Mouse (Mus musculus) neural tube, embryonic 11.5 days (tissue): ENCODE results near the gene Dbh. TPM values are rescaled to one million over a fixed set of nuclear protein-coding genes. Genes with fewer than 3 reads are reported as not detected.

Experiments used
- ATAC-seq: fragments of 200-750 bp; cut with Nextera tagmentation; 2 replicates; pipeline ENCODE4 v1.8.0; 2017; ENCODE audit warnings: moderate number of reproducible peaks, mild to moderate bottlenecking, moderate TSS enrichment, moderate library complexity; ENCODE audit not compliant: insufficient read depth, low FRiP score, low TSS enrichment
- DNase-seq: peaks from one replicate; pipeline ENCODE4 v3.0.0-alpha.2; 2015; ENCODE audit warnings: low spot score
- H3K27ac ChIP-seq: fragments of 300-500 bp; sonication (generic); 2 replicates; pipeline ENCODE4 v1.5.1; 2014; ENCODE audit warnings: low read depth, mild to moderate bottlenecking, low read length
- H3K27me3 ChIP-seq: fragments of 300-500 bp; sonication (generic); 2 replicates; pipeline ENCODE4 v1.6.1; 2014; ENCODE audit warnings: mild to moderate bottlenecking, low read length, mixed read lengths; ENCODE audit not compliant: control insufficient read depth, insufficient read depth
- H3K36me3 ChIP-seq: fragments of 300-500 bp; sonication (generic); 2 replicates; pipeline ENCODE4 v1.6.1; 2014; ENCODE audit warnings: mild to moderate bottlenecking, low read length, moderate library complexity, mixed read lengths; ENCODE audit not compliant: control insufficient read depth, insufficient read depth
- H3K4me1 ChIP-seq: fragments of 300-500 bp; sonication (generic); 2 replicates; pipeline ENCODE4 v1.6.1; 2014; ENCODE audit warnings: low read length, mixed read lengths; ENCODE audit not compliant: control insufficient read depth, insufficient read depth
- H3K4me2 ChIP-seq: fragments of 300-500 bp; sonication (generic); 2 replicates; pipeline ENCODE4 v1.6.1; 2014; ENCODE audit warnings: low read depth, mild to moderate bottlenecking, moderate library complexity
- H3K4me3 ChIP-seq: fragments of 300-500 bp; sonication (generic); 2 replicates; pipeline ENCODE4 v1.5.1; 2014; ENCODE audit warnings: low read depth, low read length
- H3K9ac ChIP-seq: fragments of 300-500 bp; sonication (generic); 2 replicates; pipeline ENCODE4 v1.6.1; 2014; ENCODE audit warnings: mild to moderate bottlenecking, low read length
- H3K9me3 ChIP-seq: fragments of 300-500 bp; sonication (generic); 2 replicates; pipeline ENCODE4 v1.6.1; 2016; ENCODE audit warnings: low read length; ENCODE audit not compliant: control insufficient read depth
- WGBS: fragments of 180-500 bp; shearing (Covaris S2); extraction: QIAGEN DNeasy Blood & Tissue Kit; methylation state at CpG from one replicate; pipeline ENCODE4 v1.1.7; 2014; 5-methylcytosine and 5-hydroxymethylcytosine counted together
- polyA plus RNA-seq: library from polyadenylated mRNA; unstranded; fragments of >200 nt; fragmentation: Nextera tagmentation; extraction: Ambion mirVana; gene quantifications from 2 replicates; pipeline ENCODE4 v1.2.1, GENCODE M21; 2014

The Dbh gene
- 1.6 and 1.9 TPM in 2 replicates for polyA plus RNA-seq

- Histone ChIP-seq H3K4me2 (no peak within 1 kb of the TSS), H3K4me3 (no peak within 1 kb of the TSS), H3K9ac (no peak within 1 kb of the TSS), H3K36me3 (no peaks in the 10 kb centered on the region), H3K27me3 (no peaks in the 10 kb centered on the region), H3K9me3 (no peaks in the 10 kb centered on the region), H3K4me1 (no peaks in the 10 kb centered on the region), H3K27ac (no peak within 1 kb of the TSS)
- 80% methylated on average over 12 of the region's 12 CpGs for WGBS
- ATAC-seq (no peak), DNase-seq (no peak)
Measured at GRCm38 (mm10) chr2:27164796-27165590, at the start of gene Dbh. Gene Dbh (plus strand): TSS chr2:27165233.

- Histone ChIP-seq H3K9me3 (no peaks in the 10 kb centered on the region), H3K27ac (no peak overlapping the region), H3K36me3 (no peaks in the 10 kb centered on the region), H3K4me3 (no peak overlapping the region), H3K4me1 (peaks cover 13% of the 10 kb centered on the region), H3K27me3 (no peaks in the 10 kb centered on the region), H3K9ac (no peak overlapping the region), H3K4me2 (no peak overlapping the region)
- 54% methylated on average over 4 of the region's 4 CpGs for WGBS
- DNase-seq (no peak), ATAC-seq (no peak)
Measured at GRCm38 (mm10) chr2:27118452-27118851, 46.6 kb upstream of the Dbh start.

GRCm38 (mm10) chr2:27119766-27120165 lies 45.3 kb upstream of the Dbh start:
- Histone ChIP-seq H3K4me3 (no peak overlapping the region), H3K4me1 (peaks cover 13% of the 10 kb centered on the region), H3K27me3 (no peaks in the 10 kb centered on the region), H3K4me2 (no peak overlapping the region), H3K36me3 (no peaks in the 10 kb centered on the region), H3K27ac (no peak overlapping the region), H3K9ac (no peak overlapping the region), H3K9me3 (no peaks in the 10 kb centered on the region)
- no peak for DNase-seq
- WGBS: 81% methylated on average over 2 of the region's 2 CpGs
- ATAC-seq: no peak

DNA sequence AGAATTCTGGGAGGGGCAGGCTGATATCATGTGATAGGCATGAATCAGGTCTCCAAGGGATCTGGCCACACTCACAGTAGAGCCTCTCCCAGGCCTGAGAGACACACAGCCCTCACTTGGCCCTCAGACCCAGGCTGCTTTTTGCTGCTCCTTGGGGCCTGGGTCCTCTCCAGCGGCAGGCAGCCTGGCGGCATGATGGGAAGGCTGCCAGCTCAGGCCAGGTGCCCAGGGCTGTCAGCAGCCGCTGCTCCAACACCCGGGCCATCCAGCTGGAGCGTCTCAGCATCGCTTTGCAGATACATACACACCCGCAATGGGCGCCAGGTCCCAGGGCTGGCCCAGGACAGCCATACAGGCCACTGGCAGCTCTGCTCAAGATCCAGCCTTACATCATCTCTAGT lies 44.8 kb upstream of the Dbh start:
- 92% methylated on average over 8 of the region's 8 CpGs for WGBS
- H3K36me3 ChIP-seq: no peaks in the 10 kb centered on the region
- H3K9me3 ChIP-seq: no peaks in the 10 kb centered on the region
- no peak overlapping the region for H3K9ac ChIP-seq
- no peak overlapping the region for H3K27ac ChIP-seq
- H3K4me1 ChIP-seq: peaks cover 13% of the 10 kb centered on the region
- ATAC-seq: no peak
- H3K4me3 ChIP-seq: no peak overlapping the region
- no peak overlapping the region for H3K4me2 ChIP-seq
- H3K27me3 ChIP-seq: no peaks in the 10 kb centered on the region
- DNase-seq: no peak

GRCm38 (mm10) chr2:27121626-27122355 lies 43.2 kb upstream of the Dbh start:
- no peak overlapping the region for H3K9ac ChIP-seq
- H3K4me1 ChIP-seq: peaks cover 13% of the 10 kb centered on the region
- 9% methylated on average over 9 of the region's 9 CpGs for WGBS
- no peak overlapping the region for H3K4me2 ChIP-seq
- no peaks in the 10 kb centered on the region for H3K27me3 ChIP-seq
- no peaks in the 10 kb centered on the region for H3K9me3 ChIP-seq
- no peak overlapping the region for H3K27ac ChIP-seq
- no peaks in the 10 kb centered on the region for H3K36me3 ChIP-seq
- DNase-seq (peak; percentile 60), ATAC-seq (no peak)
- no peak overlapping the region for H3K4me3 ChIP-seq

DNA sequence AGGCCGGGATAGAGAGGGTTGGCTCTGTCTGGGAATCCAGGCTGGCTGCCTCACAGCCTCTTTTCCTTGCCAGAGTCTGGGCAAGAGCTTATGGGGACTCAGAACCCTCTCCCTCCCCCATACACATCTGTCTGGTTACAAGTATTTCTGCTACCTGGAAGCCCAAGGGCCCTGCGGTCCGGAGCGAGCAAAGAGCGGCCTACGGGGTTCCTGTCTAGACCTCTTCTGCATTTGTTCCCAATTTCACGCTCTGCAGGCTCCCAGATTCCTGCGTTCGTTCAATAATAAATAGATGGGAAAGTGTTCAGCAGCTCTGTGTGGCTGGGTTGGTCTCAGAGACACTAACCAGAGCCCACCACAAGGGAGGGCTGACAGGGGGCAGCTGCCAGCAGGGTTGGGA lies 42.5 kb upstream of the Dbh start:
- H3K36me3 ChIP-seq: no peaks in the 10 kb centered on the region
- WGBS: 30% methylated on average over 9 of the region's 9 CpGs
- H3K27ac ChIP-seq: no peak overlapping the region
- no peaks in the 10 kb centered on the region for H3K27me3 ChIP-seq
- H3K4me3 ChIP-seq: no peak overlapping the region
- no peak for ATAC-seq
- H3K9ac ChIP-seq: no peak overlapping the region
- H3K4me1 ChIP-seq: peaks cover 13% of the 10 kb centered on the region
- no peaks in the 10 kb centered on the region for H3K9me3 ChIP-seq
- DNase-seq: peak; percentile 51
- no peak overlapping the region for H3K4me2 ChIP-seq

DNA sequence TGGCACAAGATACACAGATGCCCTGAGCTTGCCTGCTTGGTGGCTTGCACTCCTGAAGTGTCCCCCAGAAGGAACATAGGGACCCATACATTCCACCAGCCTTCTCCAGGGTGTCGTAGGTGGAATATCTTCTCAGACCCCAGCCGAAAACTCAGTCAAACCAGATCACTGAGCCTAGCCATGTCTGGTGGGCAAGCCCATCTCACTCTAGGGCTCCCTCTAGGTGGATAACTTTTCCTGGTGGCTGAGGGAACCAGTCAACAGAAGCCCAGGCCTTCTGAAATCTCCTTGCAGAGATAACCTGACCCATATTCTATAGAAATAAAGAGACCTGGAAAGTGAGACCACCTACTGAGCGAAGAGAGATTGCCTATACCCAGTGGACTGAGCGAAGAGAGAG lies 41.9 kb upstream of the Dbh start:
- Histone ChIP-seq H3K9me3 (no peaks in the 10 kb centered on the region), H3K4me2 (no peak overlapping the region), H3K4me3 (no peak overlapping the region), H3K9ac (no peak overlapping the region), H3K36me3 (no peaks in the 10 kb centered on the region), H3K27ac (no peak overlapping the region), H3K27me3 (no peaks in the 10 kb centered on the region), H3K4me1 (peaks cover 13% of the 10 kb centered on the region)
- DNase-seq: no peak
- ATAC-seq: no peak
- 78% methylated on average over 4 of the region's 4 CpGs for WGBS

DNA sequence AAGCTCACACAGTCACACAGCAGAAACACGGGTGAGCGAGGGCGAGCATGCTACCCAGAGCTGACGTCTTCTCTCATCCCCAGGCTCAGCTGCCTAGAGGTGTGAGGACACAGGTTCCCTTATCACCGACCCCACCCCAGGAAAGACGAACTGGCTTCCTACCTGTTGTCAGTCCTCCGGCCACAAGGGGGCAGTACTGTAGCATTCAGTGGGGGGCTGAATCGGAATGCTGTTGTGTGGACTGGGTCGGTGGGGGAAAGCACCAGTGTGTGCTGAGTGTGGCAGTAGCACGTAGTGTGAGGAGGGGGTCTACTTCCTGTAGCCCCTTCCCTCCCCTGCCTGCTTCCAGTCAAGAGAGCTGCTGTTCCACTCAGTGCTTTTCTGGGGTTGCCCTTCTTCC lies 39.1 kb upstream of the Dbh start:
- Histone ChIP-seq H3K4me1 (peaks cover 13% of the 10 kb centered on the region), H3K4me3 (no peak overlapping the region), H3K9me3 (no peaks in the 10 kb centered on the region), H3K4me2 (no peak overlapping the region), H3K9ac (no peak overlapping the region), H3K27ac (no peak overlapping the region), H3K36me3 (no peaks in the 10 kb centered on the region), H3K27me3 (no peaks in the 10 kb centered on the region)
- DNase-seq: peak; percentile 57
- ATAC-seq: no peak
- 42% methylated on average over 10 of the region's 10 CpGs for WGBS

DNA sequence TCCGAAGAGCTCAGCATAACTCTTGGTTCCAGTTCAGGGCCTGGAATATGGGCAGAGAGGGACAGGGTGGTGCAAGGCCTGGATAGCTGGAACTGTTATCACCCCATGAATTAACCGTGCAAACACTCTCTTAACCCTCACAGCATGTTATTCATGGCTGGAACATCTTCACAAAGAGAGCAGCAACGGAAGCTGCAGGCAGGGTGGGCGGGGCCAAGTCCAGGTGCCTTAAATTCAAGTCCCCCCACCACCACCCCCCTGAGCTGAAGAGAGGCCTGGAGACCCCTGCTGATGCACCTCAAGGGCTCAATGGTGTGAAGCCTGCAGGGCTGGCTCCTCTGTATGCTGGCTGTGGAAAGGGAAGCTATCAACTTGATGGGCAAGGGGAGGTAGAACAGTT lies 38.5 kb upstream of the Dbh start:
- Histone ChIP-seq H3K4me3 (no peak overlapping the region), H3K4me2 (no peak overlapping the region), H3K27ac (no peak overlapping the region), H3K4me1 (peaks cover 13% of the 10 kb centered on the region), H3K27me3 (no peaks in the 10 kb centered on the region), H3K9ac (no peak overlapping the region), H3K36me3 (no peaks in the 10 kb centered on the region), H3K9me3 (no peaks in the 10 kb centered on the region)
- 51% methylated on average over 4 of the region's 4 CpGs for WGBS
- ATAC-seq (no peak), DNase-seq (no peak)
